Mouse (Mus musculus) thymus, adult 2 months (tissue): ENCODE measurements around the gene Chchd5. TPM values are rescaled to one million over a fixed set of nuclear protein-coding genes. Genes with fewer than 3 reads are reported as not detected.
A peak's percentile ranks its signal among the peaks of the same experiment; 100 is the strongest.

Experiments
- DNase-seq: peaks from one replicate; pipeline ENCODE4 v3.0.0; 2021
- H3K27ac ChIP-seq: fragments of 200-500 bp; 2 replicates; pipeline ENCODE4 v1.5.1; 2012; ENCODE audit warnings: low read length, control low read depth; ENCODE audit not compliant: control insufficient read depth, insufficient read depth
- H3K27me3 ChIP-seq: fragments of 200-500 bp; 2 replicates; pipeline ENCODE4 v1.6.1; 2012; ENCODE audit warnings: mild to moderate bottlenecking, low read length, moderate library complexity, mixed read lengths; ENCODE audit not compliant: control insufficient read depth, insufficient read depth
- H3K36me3 ChIP-seq: fragments of 200-500 bp; 2 replicates; pipeline ENCODE4 v1.6.1; 2012; ENCODE audit warnings: mild to moderate bottlenecking, low read length, moderate library complexity; ENCODE audit not compliant: control insufficient read depth, insufficient read depth
- H3K4me1 ChIP-seq: fragments of 200-500 bp; replicated peaks from 2 replicates; pipeline ENCODE4 v1.6.1; 2012; ENCODE audit warnings: low read length; ENCODE audit not compliant: control insufficient read depth, insufficient read depth
- H3K4me3 ChIP-seq: fragments of 200-500 bp; 2 replicates; pipeline ENCODE4 v1.5.1; 2012; ENCODE audit warnings: mild to moderate bottlenecking, low read length, control low read depth, moderate library complexity; ENCODE audit not compliant: control insufficient read depth, insufficient read depth
- CTCF ChIP-seq: fragments of 200-500 bp; IDR thresholded peaks from 2 replicates; pipeline ENCODE4 v1.5.1; 2012; ENCODE audit warnings: mild to moderate bottlenecking, control low read depth, low read length, moderate library complexity, borderline replicate concordance; ENCODE audit not compliant: control insufficient read depth, poor library complexity, insufficient read depth; ENCODE audit errors: extremely low read depth
- POLR2A ChIP-seq: fragments of 200-500 bp; IDR thresholded peaks from 2 replicates; pipeline ENCODE4 v1.6.1; 2012; ENCODE audit warnings: mild to moderate bottlenecking, low read length, control low read depth, moderate library complexity; ENCODE audit not compliant: control insufficient read depth, poor library complexity, insufficient read depth; ENCODE audit errors: extremely low read depth
- WGBS: fragments of 180-500 bp; shearing (Covaris S2); methylation state at CpG from one replicate; pipeline ENCODE4 v1.1.7; 2018; 5-methylcytosine and 5-hydroxymethylcytosine counted together
- polyA plus RNA-seq: library from polyadenylated mRNA; depleted of rRNA; stranded (reverse); fragments of >200 nt; gene quantifications from 2 replicates; pipeline ENCODE4 v1.2.3, GENCODE M21; 2012

Gene Chchd5
- polyA plus RNA-seq, 1 experiment = 65.2 TPM

GRCm38 (mm10) chr2:129174474-129174873, 45.0 kb downstream of the Chchd5 start:
- H3K27me3 ChIP-seq = no peaks in the 10 kb centered on the region
- DNase-seq = peak; percentile 70

GRCm38 (mm10) chr2:129175636-129176035, 46.1 kb downstream of the Chchd5 start:
- H3K27ac ChIP-seq = no peak overlapping the region
- no peak for DNase-seq
- H3K27me3 ChIP-seq = no peaks in the 10 kb centered on the region
- H3K36me3 ChIP-seq = no peaks in the 10 kb centered on the region
- 23% methylated on average over 2 of the region's 2 CpGs for WGBS
- peaks cover 30% of the 10 kb centered on the region for H3K4me1 ChIP-seq
- no peak for TF ChIP-seq POLR2A
- no peak for TF ChIP-seq CTCF
- no peak overlapping the region for H3K4me3 ChIP-seq

More at GRCm38 (mm10) chr2:129174474-129174873, 45.0 kb downstream of the Chchd5 start:
- no peak overlapping the region for H3K4me3 ChIP-seq
- no peaks in the 10 kb centered on the region for H3K36me3 ChIP-seq
- H3K4me1 ChIP-seq = peaks cover 25% of the 10 kb centered on the region
- 39% methylated on average over 7 of the region's 7 CpGs for WGBS
- TF ChIP-seq POLR2A (no peak), CTCF (peak; percentile 75; the same call in 1 of the 2 replicates)
- H3K27ac ChIP-seq = no peak overlapping the region

- H3K27me3 ChIP-seq = no peaks in the 10 kb centered on the region
- DNase-seq = no peak
- no peak overlapping the region for H3K27ac ChIP-seq
- H3K4me3 ChIP-seq = no peak overlapping the region
- 78% methylated on average over 12 of the region's 12 CpGs for WGBS
- H3K4me1 ChIP-seq = peaks cover 40% of the 10 kb centered on the region
- H3K36me3 ChIP-seq = no peaks in the 10 kb centered on the region
- TF ChIP-seq POLR2A = no peak
- TF ChIP-seq CTCF = no peak
These were observed 47.3 kb downstream of the Chchd5 start for GRCm38 (mm10) chr2:129176676-129177420.

GRCm38 (mm10) chr2:129177661-129178060, 48.2 kb downstream of the Chchd5 start:
- Histone ChIP-seq H3K4me3 (no peak overlapping the region), H3K36me3 (no peaks in the 10 kb centered on the region), H3K27ac (no peak overlapping the region), H3K27me3 (no peaks in the 10 kb centered on the region), H3K4me1 (peaks cover 43% of the 10 kb centered on the region)
- WGBS = 86% methylated on average over 3 of the region's 3 CpGs
- TF ChIP-seq CTCF (no peak), POLR2A (no peak)
- no peak for DNase-seq

- no peaks in the 10 kb centered on the region for H3K27me3 ChIP-seq
- DNase-seq = no peak
- 72% methylated on average over 10 of the region's 10 CpGs for WGBS
- no peak overlapping the region for H3K4me3 ChIP-seq
- H3K4me1 ChIP-seq = peaks cover 48% of the 10 kb centered on the region
- TF ChIP-seq POLR2A (no peak), CTCF (no peak)
- H3K27ac ChIP-seq = peak overlapping the region; percentile 47; the same call in 1 of the 2 replicates
- H3K36me3 ChIP-seq = no peaks in the 10 kb centered on the region
These were observed 48.8 kb downstream of the Chchd5 start for GRCm38 (mm10) chr2:129178182-129178908.

- H3K27ac ChIP-seq = peak overlapping the region; percentile 91
- WGBS = 5% methylated on average over 8 of the region's 8 CpGs
- peaks cover 58% of the 10 kb centered on the region for H3K4me1 ChIP-seq
- H3K36me3 ChIP-seq = no peaks in the 10 kb centered on the region
- no peaks in the 10 kb centered on the region for H3K27me3 ChIP-seq
- peak; percentile 74 for DNase-seq
- no peak overlapping the region for H3K4me3 ChIP-seq
- TF ChIP-seq POLR2A (no peak), CTCF (no peak)
These were observed 50.7 kb downstream of the Chchd5 start for GRCm38 (mm10) chr2:129179946-129180853.
